Mouse (Mus musculus): ENCODE results near the gene Tmem126a. TPM values are rescaled to one million over a fixed set of nuclear protein-coding genes. Genes with fewer than 3 reads are reported as not detected.

The Tmem126a gene
- 97.5 TPM for polyA plus RNA-seq (2017; shearing (Covaris generic))

GRCm38 (mm10) chr7:90456845-90457468 is at the start of gene Tmem126a:
Gene Tmem126a (minus strand): TSS chr7:90457229.

GRCm38 (mm10) chr7:90476313-90477245 is 19.6 kb upstream of the Tmem126a start, which contains the start of gene Dlg2:
Gene Dlg2 (plus strand): TSS chr7:90476672.

DNA sequence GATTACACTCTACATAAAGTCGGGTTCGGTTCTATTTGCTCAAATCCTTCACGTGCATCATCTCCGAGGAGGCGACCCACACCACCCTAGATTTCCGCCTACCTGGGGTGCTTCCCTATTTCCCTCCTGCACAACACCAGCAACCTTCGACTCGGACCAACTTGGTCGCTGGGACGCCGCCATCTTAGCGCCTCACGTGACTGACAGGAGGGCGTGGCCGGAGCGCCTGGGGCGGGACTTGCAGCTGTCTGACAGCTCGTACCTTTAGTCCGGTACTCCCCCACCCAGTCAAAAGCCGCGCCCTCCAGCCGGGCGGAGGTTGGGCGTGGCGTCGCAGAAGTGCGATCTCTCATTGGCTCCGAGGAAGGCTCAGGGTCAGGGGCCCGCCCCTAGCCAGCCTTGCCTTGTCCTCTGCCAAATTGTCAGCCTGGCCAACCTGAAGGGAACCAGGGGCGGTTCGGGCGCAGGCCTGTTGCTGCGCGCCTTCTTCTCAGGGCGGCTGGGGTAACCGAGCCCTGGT is 18.8 kb upstream of the Tmem126a start, which contains the start of gene Tmem126b:
Gene Tmem126b (minus strand): TSS at position 209 of the 520 bp plus-strand sequence.

GRCm38 (mm10) chr7:90442518-90443080 is 14.4 kb downstream of the Tmem126a start, which contains the start of gene Crebzf:
Gene Crebzf (plus strand): TSS chr7:90442729.

DNA sequence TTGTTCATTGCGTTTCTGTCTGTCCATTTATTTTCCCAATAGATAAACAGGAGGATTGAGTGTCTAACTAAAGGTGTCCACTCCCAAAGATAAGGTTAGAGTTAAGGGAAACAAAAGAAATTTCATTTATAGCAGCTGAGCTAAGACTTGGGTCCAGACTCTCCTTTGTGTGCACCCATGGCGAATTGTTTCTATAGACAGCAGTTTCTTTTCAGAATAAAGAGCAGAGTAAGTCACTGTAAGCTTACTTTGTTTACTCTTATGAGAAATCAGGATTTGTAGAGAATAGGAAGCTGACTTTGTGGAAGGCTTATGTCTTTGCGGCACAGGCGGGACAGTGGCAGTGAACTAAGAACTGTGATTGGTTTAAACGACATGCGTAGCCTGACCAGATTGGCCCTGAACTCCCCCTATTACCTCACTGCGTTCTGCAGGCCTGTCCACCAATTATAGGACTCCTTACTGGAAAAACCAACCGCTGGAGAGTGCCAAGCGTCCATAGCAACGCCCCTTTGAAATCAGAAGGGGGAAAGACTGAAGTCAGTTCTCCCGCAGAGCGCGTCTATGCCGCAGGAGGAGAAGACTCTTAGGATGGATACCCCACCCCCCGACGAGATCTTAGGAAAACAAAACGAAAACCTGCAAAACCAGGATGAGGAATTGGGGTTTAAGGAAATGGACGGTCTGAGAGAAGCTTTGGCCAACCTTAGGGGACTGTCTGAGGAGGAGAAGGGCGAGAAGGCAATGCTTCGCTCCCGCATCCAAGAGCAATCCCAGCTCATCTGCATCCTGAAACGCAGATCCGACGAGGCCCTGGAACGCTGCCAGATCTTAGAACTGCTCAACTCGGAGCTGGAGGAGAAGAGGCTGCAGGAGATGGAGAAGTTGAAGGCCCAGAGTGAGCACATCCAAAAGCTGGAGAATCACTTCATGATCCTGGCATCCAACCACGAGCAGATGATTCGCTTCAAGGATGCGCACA is 30.7 kb downstream of the Tmem126a start, which contains the start of gene Ccdc89:
Gene Ccdc89 (plus strand): TSS at position 558 of the 982 bp plus-strand sequence.

Other genes with a start within 250 kb of the Tmem126a start
- not detected for gene Ccdc83, start 191.5 kb downstream of the Tmem126a start, polyA plus RNA-seq (2017; shearing (Covaris generic))
- gene Sytl2, start 155.0 kb downstream of the Tmem126a start, polyA plus RNA-seq (2017; shearing (Covaris generic)) = 79.0 TPM
- not detected for gene Ccdc89, start 30.7 kb downstream of the Tmem126a start, polyA plus RNA-seq (2017; shearing (Covaris generic))
- gene Crebzf, start 14.5 kb downstream of the Tmem126a start, polyA plus RNA-seq (2017; shearing (Covaris generic)) = 12.2 TPM
- 42.2 TPM for gene Tmem126b, start 18.8 kb upstream of the Tmem126a start, polyA plus RNA-seq (2017; shearing (Covaris generic))
- gene Dlg2, start 19.4 kb upstream of the Tmem126a start, polyA plus RNA-seq (2017; shearing (Covaris generic)) = 0.22 TPM

All from activated CD4-positive, CD25-positive, alpha-beta regulatory T cell, adult 9 weeks (primary cell).